Mouse (Mus musculus): ENCODE results near the gene Znrd1. TPM values are rescaled to one million over a fixed set of nuclear protein-coding genes. Genes with fewer than 3 reads are reported as not detected.
A peak's percentile ranks its signal among the peaks of the same experiment; 100 is the strongest.

Gene Znrd1
- polyA plus RNA-seq, 1 experiment from 2014 or later, result 98.4 TPM

DNA sequence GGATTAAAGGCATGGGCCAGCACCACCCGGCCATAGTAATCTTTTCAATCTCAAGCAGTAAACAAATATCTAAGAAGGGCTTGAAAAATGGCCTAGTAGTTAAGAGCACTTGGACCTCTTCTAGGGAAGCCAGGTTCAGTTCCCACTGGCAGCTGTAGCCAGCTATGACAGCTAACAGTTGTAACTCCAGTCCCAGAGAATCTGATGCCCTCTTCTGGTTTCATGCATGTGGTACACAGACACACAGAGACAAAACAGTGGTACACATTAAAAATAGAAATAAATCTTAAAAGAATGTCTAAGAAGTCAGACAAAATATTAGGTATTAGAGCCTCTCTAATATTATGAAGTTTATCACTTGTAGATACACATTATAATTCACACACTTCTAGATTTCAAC is 2.8 kb upstream of the Znrd1 start:
- H3K27ac ChIP-seq, result no peak overlapping the region
- peaks cover 4% of the 10 kb centered on the region; the same call in 1 of the 2 replicates for H3K36me3 ChIP-seq
- 36% methylated on average over 1 of the region's 1 CpGs for WGBS
- ATAC-seq (ENCODE audit: borderline replicate concordance, extremely low read depth, low FRiP score, low TSS enrichment), result no peak
- H3K9ac ChIP-seq, result no peak overlapping the region
- H3K27me3 ChIP-seq, result no peaks in the 10 kb centered on the region
- H3K4me2 ChIP-seq, result no peak overlapping the region
- H3K4me3 ChIP-seq, result no peak overlapping the region
- peaks cover 12% of the 10 kb centered on the region for H3K4me1 ChIP-seq
- H3K9me3 ChIP-seq, result no peaks in the 10 kb centered on the region

GRCm38 (mm10) chr17:36958884-36959283 is 525 bp upstream of the Znrd1 start:
- peak overlapping the region; percentile 68 for H3K4me3 ChIP-seq
- H3K36me3 ChIP-seq, result peaks cover 18% of the 10 kb centered on the region; the same call in 1 of the 2 replicates
- no peaks in the 10 kb centered on the region for H3K9me3 ChIP-seq
- H3K27ac ChIP-seq, result peak overlapping the region; percentile 49
- ATAC-seq (ENCODE audit: borderline replicate concordance, extremely low read depth, low FRiP score, low TSS enrichment), result no peak
- H3K27me3 ChIP-seq, result no peaks in the 10 kb centered on the region
- WGBS, result 7% methylated on average over 12 of the region's 12 CpGs
- peak overlapping the region; percentile 56 for H3K9ac ChIP-seq
- H3K4me2 ChIP-seq, result peak overlapping the region; percentile 76
- H3K4me1 ChIP-seq, result peaks cover 12% of the 10 kb centered on the region

- no peak for ATAC-seq (ENCODE audit: borderline replicate concordance, extremely low read depth, low FRiP score, low TSS enrichment)
- Histone ChIP-seq H3K9me3 (no peaks in the 10 kb centered on the region), H3K36me3 (peaks cover 34% of the 10 kb centered on the region), H3K27ac (no peak overlapping the region), H3K9ac (no peak overlapping the region), H3K4me1 (peaks cover 16% of the 10 kb centered on the region), H3K4me3 (no peak overlapping the region), H3K4me2 (no peak overlapping the region), H3K27me3 (no peaks in the 10 kb centered on the region)
- WGBS, result 84% methylated on average over 1 of the region's 1 CpGs
Measured at GRCm38 (mm10) chr17:36953062-36953461, 5.3 kb downstream of the Znrd1 start.

- Histone ChIP-seq H3K36me3 (peaks cover 34% of the 10 kb centered on the region), H3K9me3 (no peaks in the 10 kb centered on the region), H3K4me2 (no peak overlapping the region), H3K27me3 (no peaks in the 10 kb centered on the region), H3K4me3 (no peak overlapping the region), H3K4me1 (peaks cover 15% of the 10 kb centered on the region), H3K27ac (no peak overlapping the region), H3K9ac (no peak overlapping the region)
- no peak for ATAC-seq (ENCODE audit: borderline replicate concordance, extremely low read depth, low FRiP score, low TSS enrichment)
- WGBS, result 87% methylated on average over 2 of the region's 2 CpGs
Measured at GRCm38 (mm10) chr17:36952631-36953030, 5.7 kb downstream of the Znrd1 start.

GRCm38 (mm10) chr17:36950981-36951947 is 7.1 kb downstream of the Znrd1 start, which contains the start of gene Ppp1r11:
Gene Ppp1r11, minus strand, starts transcription at chr17:36951741.
- peak within 1 kb of the TSS; percentile 69 for H3K4me2 ChIP-seq
- peak; percentile 98 for ATAC-seq (ENCODE audit: borderline replicate concordance, extremely low read depth, low FRiP score, low TSS enrichment)
- peaks cover 31% of the 10 kb centered on the region for H3K36me3 ChIP-seq
- peak within 1 kb of the TSS; percentile 56 for H3K4me3 ChIP-seq
- H3K9ac ChIP-seq, result peak within 1 kb of the TSS; percentile 46
- peaks cover 15% of the 10 kb centered on the region for H3K4me1 ChIP-seq
- WGBS, result 2% methylated on average over 36 of the region's 36 CpGs
- no peaks in the 10 kb centered on the region for H3K9me3 ChIP-seq
- H3K27me3 ChIP-seq, result peaks cover 6% of the 10 kb centered on the region
- 0 out of 2 replicates have a peak within 1 kb of the TSS, but pooled peaks have one; percentile 2 for H3K27ac ChIP-seq

DNA sequence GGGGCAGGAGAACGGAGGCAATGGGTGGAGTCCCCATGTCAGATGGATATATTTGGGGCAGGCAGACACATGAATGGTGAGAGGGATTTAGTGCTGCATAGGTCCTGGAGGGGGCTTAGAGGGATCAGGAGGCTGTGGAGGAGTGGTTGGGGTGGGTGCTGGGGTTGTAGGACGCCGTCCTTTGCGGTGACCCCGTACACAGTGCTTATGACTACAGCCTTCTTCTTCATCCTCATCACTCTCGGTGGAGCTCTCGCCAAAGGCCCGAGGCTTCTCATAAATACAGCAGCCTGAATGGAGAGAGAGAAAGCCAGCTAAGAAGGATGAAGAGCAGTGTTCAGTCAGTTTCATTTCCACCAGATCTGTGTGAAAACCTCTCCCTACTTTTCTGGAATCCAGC is 9.1 kb downstream of the Znrd1 start:
- Histone ChIP-seq H3K9ac (no peak overlapping the region), H3K9me3 (no peaks in the 10 kb centered on the region), H3K4me3 (no peak overlapping the region), H3K4me2 (no peak overlapping the region), H3K36me3 (peaks cover 19% of the 10 kb centered on the region), H3K27me3 (peaks cover 26% of the 10 kb centered on the region), H3K4me1 (peaks cover 15% of the 10 kb centered on the region), H3K27ac (no peak overlapping the region)
- 90% methylated on average over 8 of the region's 8 CpGs for WGBS
- no peak for ATAC-seq (ENCODE audit: borderline replicate concordance, extremely low read depth, low FRiP score, low TSS enrichment)

DNA sequence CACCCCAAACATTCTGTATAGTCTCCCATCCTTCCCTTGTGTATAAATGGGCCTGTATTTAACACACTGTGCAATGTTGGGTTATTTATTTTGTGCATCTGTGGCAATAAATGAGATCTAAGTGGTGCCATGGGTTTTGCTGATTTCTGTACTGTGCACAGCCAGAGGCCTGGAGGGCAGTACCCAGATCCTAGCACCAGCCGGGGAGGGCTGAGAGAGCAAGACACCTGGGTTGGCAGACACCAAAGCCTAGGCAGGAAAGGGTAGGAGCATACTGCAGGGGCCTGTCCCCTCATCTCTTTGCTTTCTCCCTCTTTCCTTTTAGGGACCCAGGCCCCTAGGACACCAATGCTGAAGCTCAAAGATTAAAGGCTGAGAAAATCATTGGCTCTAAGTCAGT is 10.1 kb downstream of the Znrd1 start:
- peaks cover 35% of the 10 kb centered on the region for H3K27me3 ChIP-seq
- H3K9ac ChIP-seq, result no peak overlapping the region
- 84% methylated on average over 1 of the region's 1 CpGs for WGBS

GRCm38 (mm10) chr17:36947051-36947819 is 11.1 kb downstream of the Znrd1 start:
- peaks cover 12% of the 10 kb centered on the region for H3K36me3 ChIP-seq
- peaks cover 46% of the 10 kb centered on the region for H3K27me3 ChIP-seq
- WGBS, result 1% methylated on average over 61 of the region's 62 CpGs
- peaks cover 27% of the 10 kb centered on the region for H3K4me1 ChIP-seq
- peak overlapping the region; percentile 45 for H3K4me3 ChIP-seq
- H3K4me2 ChIP-seq, result peak overlapping the region; percentile 90
- peak overlapping the region; percentile 58 for H3K9ac ChIP-seq
- no peak overlapping the region for H3K27ac ChIP-seq
- H3K9me3 ChIP-seq, result no peaks in the 10 kb centered on the region
- ATAC-seq (ENCODE audit: borderline replicate concordance, extremely low read depth, low FRiP score, low TSS enrichment), result peak; percentile 21; the same call in 1 of the 2 replicates

More for the DNA sequence above, 10.1 kb downstream of the Znrd1 start:
- Histone ChIP-seq H3K4me1 (peaks cover 17% of the 10 kb centered on the region), H3K4me2 (no peak overlapping the region), H3K36me3 (peaks cover 14% of the 10 kb centered on the region), H3K4me3 (no peak overlapping the region), H3K9me3 (no peaks in the 10 kb centered on the region), H3K27ac (no peak overlapping the region)
- no peak for ATAC-seq (ENCODE audit: borderline replicate concordance, extremely low read depth, low FRiP score, low TSS enrichment)

DNA sequence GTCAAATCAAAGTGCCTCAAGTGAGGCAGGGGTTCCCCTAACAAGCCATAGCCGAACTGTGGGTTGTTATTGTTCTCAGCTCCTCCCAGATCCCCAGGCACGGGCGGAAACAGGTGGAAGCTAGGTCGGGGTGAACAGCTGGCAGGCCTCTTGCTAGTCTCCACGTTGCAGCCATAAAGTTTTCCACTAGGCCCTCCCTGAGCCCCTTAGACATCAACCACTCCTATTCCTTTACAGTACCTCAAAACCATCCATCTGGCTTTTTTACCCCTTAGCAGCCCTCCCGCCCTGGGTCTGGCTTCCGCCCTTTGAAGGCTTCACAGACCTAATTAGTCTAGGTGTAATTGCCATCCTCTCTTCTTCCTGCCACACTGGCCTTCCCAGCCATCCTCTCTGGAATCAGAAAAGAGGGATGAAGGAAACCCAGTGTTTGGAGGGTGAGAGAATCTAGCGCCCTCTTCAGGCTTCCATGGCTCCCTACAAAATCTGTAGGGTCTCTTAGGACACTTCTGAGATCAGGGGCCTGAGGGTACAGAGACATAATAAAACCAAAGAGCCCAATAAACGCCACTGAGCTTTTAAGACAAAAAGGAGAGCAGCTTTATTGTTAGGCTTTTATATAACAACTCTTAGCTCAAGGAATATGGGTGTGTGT is 14.1 kb downstream of the Znrd1 start:
- Histone ChIP-seq H3K27me3 (peaks cover 59% of the 10 kb centered on the region), H3K27ac (no peak overlapping the region), H3K4me3 (no peak overlapping the region), H3K36me3 (peaks cover 9% of the 10 kb centered on the region), H3K4me1 (peaks cover 17% of the 10 kb centered on the region), H3K9ac (no peak overlapping the region), H3K9me3 (no peaks in the 10 kb centered on the region), H3K4me2 (no peak overlapping the region; the same call in 1 of the 2 replicates)
- 30% methylated on average over 9 of the region's 9 CpGs for WGBS
- no peak for ATAC-seq (ENCODE audit: borderline replicate concordance, extremely low read depth, low FRiP score, low TSS enrichment)

- peak overlapping the region; percentile 83 for H3K4me2 ChIP-seq
- ATAC-seq (ENCODE audit: borderline replicate concordance, extremely low read depth, low FRiP score, low TSS enrichment), result no peak
- WGBS, result 14% methylated on average over 5 of the region's 5 CpGs
Measured at GRCm38 (mm10) chr17:36943691-36944090, 14.7 kb downstream of the Znrd1 start.

GRCm38 (mm10) chr17:36942791-36943471 is 15.4 kb downstream of the Znrd1 start, which contains the start of gene Rnf39:
Gene Rnf39, plus strand, starts transcription at chr17:36942918.
- Histone ChIP-seq H3K4me3 (peak within 1 kb of the TSS; percentile 40), H3K9ac (peak within 1 kb of the TSS; percentile 31; the same call in 1 of the 2 replicates), H3K4me1 (peaks cover 17% of the 10 kb centered on the region), H3K27me3 (peaks cover 65% of the 10 kb centered on the region), H3K9me3 (no peaks in the 10 kb centered on the region), H3K27ac (no peak within 1 kb of the TSS), H3K4me2 (peak within 1 kb of the TSS; percentile 83), H3K36me3 (no peaks in the 10 kb centered on the region)
- ATAC-seq (ENCODE audit: borderline replicate concordance, extremely low read depth, low FRiP score, low TSS enrichment), result peak; percentile 55
- 2% methylated on average over 58 of the region's 59 CpGs for WGBS

More at GRCm38 (mm10) chr17:36943691-36944090, 14.7 kb downstream of the Znrd1 start:
- Histone ChIP-seq H3K4me3 (peak overlapping the region; percentile 40), H3K27me3 (peaks cover 65% of the 10 kb centered on the region), H3K27ac (no peak overlapping the region), H3K9me3 (no peaks in the 10 kb centered on the region), H3K4me1 (peaks cover 17% of the 10 kb centered on the region), H3K9ac (no peak overlapping the region), H3K36me3 (peaks cover 4% of the 10 kb centered on the region; the same call in 1 of the 2 replicates)

Data from lung, embryonic 15.5 days (tissue).